Mouse (Mus musculus): Measurements from ENCODE around the gene Gm20509.

Gene Gm20509

DNA sequence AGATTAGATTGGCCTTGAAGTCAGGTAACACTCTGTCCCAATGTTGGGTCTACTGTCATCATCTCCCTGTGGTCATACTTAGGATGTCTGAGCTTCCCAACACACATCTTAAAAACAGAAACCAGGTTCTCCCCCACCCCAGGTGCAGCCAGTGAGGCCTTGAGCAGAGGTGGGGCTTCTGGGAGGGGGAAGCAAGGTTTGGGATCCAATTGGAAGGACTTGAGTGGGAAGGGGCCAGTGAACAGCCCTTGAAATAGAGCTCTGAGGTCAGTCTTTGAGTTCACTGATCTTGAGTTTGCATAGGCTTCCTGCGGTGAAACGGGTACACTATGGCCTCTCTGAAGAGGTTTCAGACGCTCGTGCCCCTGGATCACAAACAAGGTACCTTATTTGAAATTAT is at the start of gene Gm20509:
Gene Gm20509 (plus strand): TSS at position 290 of the 400 bp plus-strand sequence.
- CTCF ChIA-PET, result interaction anchor here in 2 of 4 experiments (1.1 to 1.7 kb wide), 2 partner anchors 19 to 31 kb away, joined by 3 to 10 read pairs; no protein-coding TSS in a partner anchor
- POLR2A ChIA-PET, result interaction anchor here (0.6 to 2.0 kb wide), 21 partner anchors 8 to 336 kb away, joined by 3 to 15 read pairs (median 4); partner anchors contain the start of genes Rsl24d1 (in 3 of the 4), Ccpg1 (in 1 of the 4), Ccpg1os (in 1 of the 4) and Rab27a (in 1 of the 4)

DNA sequence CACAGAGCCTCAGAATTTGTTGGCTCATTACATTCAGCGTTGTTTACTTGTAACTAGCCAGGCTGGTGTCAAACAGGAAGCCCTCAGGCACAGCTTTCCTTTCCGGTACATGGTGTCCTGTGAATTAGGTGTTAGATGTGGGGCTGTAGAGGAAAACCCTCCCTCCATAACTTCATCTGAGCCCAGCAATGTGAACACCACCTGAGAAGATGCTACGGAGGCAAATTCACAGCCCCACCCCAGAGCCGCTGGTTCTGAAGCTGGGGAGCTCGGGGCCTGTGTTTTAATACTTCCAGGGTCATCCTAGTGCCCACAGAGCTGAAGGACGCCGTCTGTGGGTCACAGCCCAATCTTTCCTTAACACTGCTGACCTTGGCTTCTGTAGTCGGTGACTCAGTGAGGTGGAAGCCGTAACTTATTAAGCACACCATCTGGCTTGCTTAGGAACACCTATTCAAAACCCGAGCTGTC is 46.8 kb upstream of the Gm20509 start:
- ChIA-PET POLR2A (interaction anchor here in 3 of 4 experiments (0.5 to 2.5 kb wide), 17 partner anchors 8 to 431 kb away, joined by 3 to 11 read pairs (median 5); partner anchors contain the start of gene Rab27a (in 1 of the 3)), CTCF (interaction anchor here in 3 of 4 experiments (0.5 to 2.4 kb wide), 5 partner anchors 11 to 36 kb away, joined by 3 to 10 read pairs (median 4); partner anchors contain the start of gene Rab27a (in 1 of the 3))

DNA sequence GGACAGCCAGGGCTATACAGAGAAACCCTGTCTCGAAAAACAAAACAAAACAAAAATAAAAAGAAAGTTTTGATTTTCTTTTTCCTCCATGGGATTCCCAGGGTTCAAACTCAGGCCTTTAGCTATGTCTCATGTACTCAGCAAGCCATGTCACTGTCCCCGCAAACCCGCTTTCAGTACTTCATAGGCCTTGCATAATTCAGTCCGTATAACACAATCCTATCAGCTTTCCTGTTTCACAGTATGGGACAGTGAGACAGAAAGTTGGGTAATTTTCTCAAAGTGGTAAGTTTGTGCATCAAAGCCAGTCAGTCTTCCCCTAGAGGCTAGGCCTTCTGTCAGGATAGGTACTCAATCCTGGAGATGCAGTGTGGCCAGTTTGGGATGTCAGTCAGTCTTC is 43.0 kb upstream of the Gm20509 start:
- ChIA-PET POLR2A (interaction anchor here in 1 of 4 experiments (0.8 kb wide), 1 partner anchor 11 kb away, joined by 13 read pairs; no protein-coding TSS in a partner anchor), CTCF (interaction anchor here in 1 of 4 experiments (0.5 kb wide), 1 partner anchor 20 kb away, joined by 3 read pairs; no protein-coding TSS in a partner anchor)

DNA sequence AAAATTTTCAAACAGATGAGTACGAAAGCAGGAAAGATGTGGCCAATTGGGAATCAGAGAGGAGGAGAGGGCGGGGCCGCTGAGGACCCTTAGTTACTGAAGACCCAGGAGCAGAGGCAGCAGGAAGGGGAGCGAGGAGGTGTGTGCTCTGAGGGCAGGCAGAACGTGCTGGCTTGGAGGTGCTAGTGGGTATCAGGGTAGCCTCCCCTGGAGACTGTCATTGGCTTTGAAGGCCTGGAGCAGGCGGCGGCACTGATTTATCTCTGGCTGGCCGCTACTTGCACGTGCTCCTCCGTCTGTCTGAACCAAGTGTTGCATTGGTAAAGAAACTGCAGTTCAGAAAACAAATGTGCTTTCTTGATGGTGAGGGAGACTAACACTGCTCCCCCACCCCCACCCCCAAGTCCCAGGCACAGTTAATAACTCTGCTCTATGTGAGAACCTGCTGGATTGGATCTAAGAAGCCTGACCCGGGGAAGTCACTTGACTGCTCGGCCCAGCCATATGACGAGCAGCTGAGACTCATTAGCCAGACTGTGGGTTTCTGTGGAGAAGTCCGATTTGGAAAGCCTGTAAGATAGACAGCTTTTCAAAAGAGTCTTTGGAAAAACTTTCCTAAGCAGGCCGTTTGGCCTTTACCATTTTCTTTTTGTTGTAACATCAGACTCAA is 38.5 kb upstream of the Gm20509 start:
- POLR2A ChIA-PET, result interaction anchor here in 2 of 4 experiments (0.6 to 2.2 kb wide), 7 partner anchors 8 to 711 kb away, joined by 3 to 8 read pairs (median 4); partner anchors contain the start of gene Rab27a (in 1 of the 2)
- CTCF ChIA-PET, result interaction anchor here in 1 of 4 experiments (0.6 kb wide), 1 partner anchor 27 kb away, joined by 4 read pairs; no protein-coding TSS in a partner anchor

DNA sequence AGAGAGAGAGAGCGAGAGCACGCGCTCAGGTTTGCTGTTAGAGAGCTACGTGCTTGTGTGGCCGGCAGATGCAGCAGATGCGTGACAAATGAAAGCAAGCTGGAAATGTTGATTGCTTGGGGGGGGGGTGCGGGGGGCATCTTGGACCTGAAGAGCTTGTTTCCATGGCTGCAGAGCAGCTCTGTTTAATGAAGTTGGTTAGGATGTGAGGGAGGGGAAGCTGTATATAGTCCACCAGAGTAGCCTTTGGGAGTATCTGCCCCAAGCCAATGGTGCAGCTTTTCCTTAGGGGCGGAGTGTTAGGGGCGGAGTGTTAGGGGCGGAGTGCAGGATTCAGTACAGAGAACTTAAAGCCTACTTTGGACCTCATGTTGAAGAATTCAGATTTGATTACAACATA is 35.2 kb upstream of the Gm20509 start:
- CTCF ChIA-PET, result interaction anchor here (0.5 to 0.8 kb wide), 15 partner anchors 14 to 895 kb away, joined by 3 to 12 read pairs (median 4); no protein-coding TSS in a partner anchor
- POLR2A ChIA-PET, result interaction anchor here in 3 of 4 experiments (0.5 to 3.3 kb wide), 28 partner anchors 9 to 98 kb away, joined by 3 to 16 read pairs (median 4); partner anchors contain the start of genes Rsl24d1 (in 2 of the 3) and Rab27a (in 1 of the 3)

DNA sequence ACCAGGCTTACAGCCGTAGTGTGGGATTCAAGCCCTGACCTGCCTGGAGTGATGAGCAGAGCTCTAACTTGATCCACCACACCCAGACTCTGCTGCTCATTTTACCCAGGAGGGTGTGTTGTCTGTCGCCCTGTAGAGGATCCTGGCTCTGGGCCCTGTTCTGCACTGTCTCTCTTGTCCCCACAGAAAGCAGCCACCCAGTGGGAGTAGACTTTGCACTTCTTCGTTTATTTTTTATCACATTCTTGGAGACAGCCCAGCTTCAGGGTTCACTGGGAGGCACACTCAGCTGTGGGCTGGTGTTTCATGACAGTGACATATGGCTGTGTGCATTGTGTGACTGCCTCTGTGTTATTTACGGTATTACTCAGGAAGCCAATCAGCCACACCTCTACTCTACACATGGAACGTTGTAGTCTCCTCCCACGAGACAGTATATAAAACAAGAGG is 34.0 kb upstream of the Gm20509 start:
- POLR2A ChIA-PET, result interaction anchor here in 2 of 4 experiments (0.6 to 3.3 kb wide), 8 partner anchors 11 to 45 kb away, joined by 3 to 16 read pairs (median 4); partner anchors contain the start of genes Rab27a (in 1 of the 2) and Rsl24d1 (in 1 of the 2)
- CTCF ChIA-PET, result interaction anchor here in 3 of 4 experiments (0.6 to 0.7 kb wide), 3 partner anchors 23 to 43 kb away, joined by 3 read pairs; no protein-coding TSS in a partner anchor

DNA sequence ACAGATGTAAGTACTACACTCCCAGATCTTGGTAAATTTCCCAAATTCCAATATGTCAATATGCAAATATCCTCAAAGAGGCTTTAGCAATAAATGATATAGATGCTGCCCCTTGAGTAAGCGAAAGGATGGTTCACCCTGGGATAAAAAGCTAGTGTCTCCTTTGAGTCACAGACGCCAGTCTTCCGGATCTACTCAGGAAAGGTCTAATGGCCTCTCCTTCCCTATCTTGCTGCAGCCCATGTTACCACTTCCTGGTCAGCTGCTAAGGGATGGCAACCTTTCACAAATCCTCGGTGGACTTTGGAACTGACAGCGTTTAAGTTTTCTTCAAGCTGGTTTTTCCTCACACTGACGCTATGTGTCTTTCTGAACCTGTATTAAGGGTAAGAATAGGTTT is 33.6 kb upstream of the Gm20509 start:
- POLR2A ChIA-PET, result interaction anchor here in 2 of 4 experiments (1.0 to 3.3 kb wide), 5 partner anchors 10 to 25 kb away, joined by 3 to 16 read pairs (median 4); partner anchors contain the start of gene Rab27a (in 1 of the 2)

DNA sequence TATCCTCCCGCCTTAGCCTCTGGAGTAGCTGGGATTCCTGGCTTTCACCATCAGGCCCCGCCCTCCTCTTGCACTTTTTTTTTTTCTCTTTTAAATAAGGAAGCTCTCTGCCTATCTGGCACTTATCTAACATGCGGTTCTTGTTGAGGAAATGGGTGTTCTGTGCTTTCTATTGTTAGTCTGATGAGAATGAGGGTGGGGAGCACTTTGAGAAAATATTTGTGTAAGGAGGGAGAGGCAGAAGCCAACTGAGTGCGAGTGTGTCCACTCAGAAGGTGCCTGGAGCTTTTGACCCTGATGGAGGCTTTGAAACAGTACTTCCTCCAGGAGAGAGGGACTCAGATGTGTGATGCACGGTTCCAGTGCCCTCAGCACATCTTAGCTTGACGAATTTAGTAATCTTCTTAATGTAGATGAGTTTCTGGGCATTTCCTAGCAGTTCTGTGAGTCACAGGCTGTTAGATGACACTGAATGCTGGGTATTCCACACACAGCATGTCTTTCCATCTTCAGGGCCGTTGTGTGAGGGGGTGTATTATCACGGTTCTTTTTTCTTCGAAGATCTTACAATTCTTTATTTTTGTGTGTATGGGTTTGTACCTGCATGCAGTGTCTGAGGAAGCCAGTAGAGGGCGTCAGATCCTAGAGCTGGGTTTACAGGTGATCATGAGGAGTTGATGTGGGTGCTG is 31.2 kb upstream of the Gm20509 start:
- CTCF ChIA-PET, result interaction anchor here (0.5 to 2.9 kb wide), 36 partner anchors 8 to 1799 kb away, joined by 3 to 21 read pairs (median 4); partner anchors contain the start of genes Rab27a (in 2 of the 4) and Gm20509 (in 1 of the 4)
- POLR2A ChIA-PET, result interaction anchor here (0.6 to 2.7 kb wide), 30 partner anchors 9 to 153 kb away, joined by 3 to 13 read pairs (median 3); partner anchors contain the start of genes Rsl24d1 (in 2 of the 4) and Pigb (in 1 of the 4)

More for the DNA sequence above, 33.6 kb upstream of the Gm20509 start:
- CTCF ChIA-PET, result interaction anchor here in 2 of 4 experiments (0.6 to 0.7 kb wide), 2 partner anchors 23 to 43 kb away, joined by 3 read pairs; no protein-coding TSS in a partner anchor

DNA sequence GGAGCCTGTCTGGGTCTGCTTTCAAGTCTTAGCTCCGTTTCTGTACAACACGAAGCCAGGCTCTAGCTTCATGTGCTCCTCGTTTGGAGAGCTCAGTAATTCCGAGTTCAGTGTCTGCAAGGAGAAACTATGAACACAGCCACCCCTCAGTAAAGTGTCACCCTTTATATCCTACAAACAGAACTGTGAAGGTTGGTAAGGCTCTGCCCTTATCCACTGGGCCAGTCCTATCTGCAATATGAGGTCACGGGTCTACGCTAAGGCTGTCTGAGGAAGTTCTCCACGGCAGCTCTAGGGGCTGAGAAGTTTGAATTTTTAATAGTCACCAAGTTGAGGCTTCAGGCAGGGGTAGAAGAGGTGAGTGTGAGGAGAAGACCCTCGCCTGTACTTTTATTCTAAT is 29.8 kb upstream of the Gm20509 start:
- CTCF ChIA-PET, result interaction anchor here (0.6 to 2.9 kb wide), 8 partner anchors 10 to 238 kb away, joined by 3 to 17 read pairs (median 6); partner anchors contain the start of genes Gm20509 (in 1 of the 4) and Rab27a (in 1 of the 4)

DNA sequence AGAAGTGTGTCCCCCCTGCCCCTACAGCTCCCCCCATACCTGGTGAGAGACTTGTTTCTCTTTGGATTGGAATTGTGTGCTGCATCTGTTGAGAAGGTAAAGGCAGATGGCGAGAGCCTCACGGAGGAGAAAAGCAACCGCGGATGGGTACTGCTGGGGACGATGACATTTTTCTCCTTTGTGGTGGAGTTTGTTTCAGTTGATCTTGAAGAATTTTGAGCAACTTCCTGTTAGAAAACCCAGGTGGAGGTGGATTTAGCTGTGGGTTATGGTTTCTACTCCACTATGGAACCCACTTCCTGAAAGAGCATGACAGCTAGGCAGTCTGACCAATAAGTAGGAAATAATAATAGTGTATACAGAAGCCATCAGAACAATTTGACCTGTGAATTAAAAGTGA is 29.1 kb upstream of the Gm20509 start:
- ChIA-PET CTCF (no interaction called here), POLR2A (interaction anchor here in 1 of 4 experiments (0.5 to 1.5 kb wide), 3 partner anchors 11 to 433 kb away, joined by 3 to 4 read pairs (median 4); no protein-coding TSS in a partner anchor)

More for the DNA sequence above, 29.8 kb upstream of the Gm20509 start:
- POLR2A ChIA-PET, result interaction anchor here in 2 of 4 experiments (0.5 to 2.7 kb wide), 8 partner anchors 8 to 146 kb away, joined by 3 to 12 read pairs (median 4); no protein-coding TSS in a partner anchor

DNA sequence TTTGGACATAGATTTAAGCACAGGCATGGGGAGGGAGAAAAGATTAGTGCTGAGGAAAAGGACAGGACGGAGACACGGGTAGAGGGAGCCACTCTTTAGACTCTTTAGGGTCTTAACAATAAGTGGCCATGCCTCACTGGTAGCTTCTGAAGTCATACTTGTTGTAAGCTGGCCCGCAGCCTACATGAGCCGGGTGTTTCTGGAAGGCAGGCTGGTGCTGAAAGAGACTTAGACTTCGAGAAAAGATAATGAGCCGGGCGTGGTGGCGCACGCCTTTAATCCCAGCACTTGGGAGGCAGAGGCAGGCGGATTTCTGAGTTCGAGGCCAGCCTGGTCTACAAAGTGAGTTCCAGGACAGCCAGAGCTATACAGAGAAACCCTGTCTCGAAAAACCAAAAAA is 22.9 kb upstream of the Gm20509 start:
- POLR2A ChIA-PET, result interaction anchor here (0.5 to 4.5 kb wide), 13 partner anchors 8 to 233 kb away, joined by 3 to 16 read pairs (median 6); no protein-coding TSS in a partner anchor
- CTCF ChIA-PET, result interaction anchor here (0.6 to 2.5 kb wide), 12 partner anchors 8 to 1792 kb away, joined by 3 to 10 read pairs (median 4); partner anchors contain the start of genes Dyx1c1 (in 1 of the 4), Gm44503 (in 1 of the 4) and Rab27a (in 1 of the 4)

DNA sequence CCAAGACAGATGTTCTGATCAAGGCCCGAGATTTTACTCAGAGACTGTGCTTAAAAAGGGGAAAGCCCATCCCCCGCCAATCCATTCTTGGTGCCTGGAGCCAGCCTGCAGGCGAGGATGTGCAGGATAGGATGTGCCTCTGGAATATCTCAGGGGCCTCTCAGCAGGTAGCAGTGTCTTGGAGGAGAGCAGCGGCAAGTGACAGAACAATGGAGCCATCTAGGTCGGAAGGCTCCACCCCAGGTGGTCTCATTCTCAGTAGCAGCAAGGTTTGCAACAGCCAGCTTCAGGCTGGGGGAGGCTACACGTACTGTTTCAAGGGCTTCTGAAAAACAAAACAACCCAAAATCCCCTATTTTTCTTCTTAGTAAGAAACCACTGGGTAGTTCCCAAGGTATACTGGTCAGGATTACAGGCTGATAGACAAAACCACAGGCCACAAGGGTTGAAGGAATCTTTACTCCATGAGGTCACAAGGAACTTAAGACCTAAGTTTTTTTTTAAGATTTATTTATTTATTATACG is 22.4 kb upstream of the Gm20509 start:
- ChIA-PET POLR2A (interaction anchor here (0.5 to 4.5 kb wide), 16 partner anchors 9 to 234 kb away, joined by 3 to 16 read pairs (median 6); partner anchors contain the start of gene Rsl24d1 (in 1 of the 4)), CTCF (interaction anchor here (0.6 to 2.5 kb wide), 12 partner anchors 9 to 1791 kb away, joined by 3 to 10 read pairs (median 4); partner anchors contain the start of genes Dyx1c1 (in 1 of the 4), Gm44503 (in 1 of the 4) and Rab27a (in 1 of the 4))

DNA sequence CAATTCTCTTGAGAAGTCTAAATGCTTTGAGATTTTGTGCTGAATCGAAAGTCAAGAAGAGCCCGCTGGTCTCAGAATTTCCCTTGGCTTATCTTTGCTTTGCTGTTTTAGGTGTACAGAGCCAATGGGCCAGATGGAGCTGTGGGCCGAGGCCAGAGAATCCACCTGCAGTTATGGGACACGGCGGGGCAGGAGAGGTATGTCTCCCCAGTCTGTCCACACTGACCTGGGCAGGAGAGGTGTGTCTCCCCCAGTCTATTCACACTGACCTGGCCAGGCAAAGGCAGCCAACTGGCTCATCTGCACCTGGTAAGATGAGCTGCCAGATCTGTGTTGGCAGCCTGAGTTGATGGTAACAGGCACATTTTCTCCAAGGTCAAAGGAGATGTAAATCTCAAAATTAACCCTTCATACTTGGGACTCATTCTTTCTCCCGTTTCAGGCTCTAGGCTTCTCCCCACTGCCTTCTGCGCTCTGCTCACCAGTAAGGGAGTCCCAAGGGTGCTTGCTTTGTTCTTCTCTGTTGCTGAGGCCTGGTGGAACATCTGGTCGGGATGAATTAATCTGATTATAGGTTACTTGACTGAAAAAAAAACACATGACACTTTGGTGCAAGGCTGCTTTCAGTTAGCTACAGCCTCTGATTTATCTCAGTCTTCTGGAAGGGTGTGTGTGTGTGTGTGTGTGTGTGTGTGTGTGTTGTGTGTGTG is 19.8 kb upstream of the Gm20509 start:
- CTCF ChIA-PET, result interaction anchor here in 3 of 4 experiments (0.5 to 1.6 kb wide), 4 partner anchors 9 to 285 kb away, joined by 3 to 8 read pairs (median 3); no protein-coding TSS in a partner anchor

DNA sequence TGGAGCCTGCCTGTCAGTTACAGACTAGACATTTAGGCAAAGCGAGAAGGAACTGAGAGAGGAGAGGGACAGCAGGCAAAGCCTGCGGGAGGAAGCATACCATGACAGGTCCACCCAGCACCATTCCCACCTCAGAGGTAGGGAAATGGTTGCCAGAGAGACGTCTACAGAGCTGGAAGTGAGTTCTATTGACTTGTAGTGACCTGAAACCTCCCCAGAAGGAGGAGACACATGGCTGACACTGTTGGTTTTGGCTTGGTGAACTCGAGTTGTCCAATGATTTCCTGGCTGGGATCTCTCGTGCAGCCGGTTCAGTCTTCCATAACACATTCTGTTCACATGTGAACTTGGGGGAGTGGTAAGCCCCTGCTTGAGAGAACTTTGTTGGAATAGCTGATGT is 18.3 kb upstream of the Gm20509 start:
- CTCF ChIA-PET, result interaction anchor here in 3 of 4 experiments (0.5 to 1.5 kb wide), 8 partner anchors 10 to 129 kb away, joined by 3 to 5 read pairs (median 3); no protein-coding TSS in a partner anchor
- POLR2A ChIA-PET, result interaction anchor here in 3 of 4 experiments (0.6 to 2.3 kb wide), 15 partner anchors 10 to 128 kb away, joined by 3 to 9 read pairs (median 4); partner anchors contain the start of genes Gm20509 (in 1 of the 3) and Rab27a (in 1 of the 3)

More for the DNA sequence above, 19.8 kb upstream of the Gm20509 start:
- POLR2A ChIA-PET, result interaction anchor here in 3 of 4 experiments (0.6 to 3.1 kb wide), 8 partner anchors 10 to 138 kb away, joined by 3 to 13 read pairs (median 4); partner anchors contain the start of gene Rab27a (in 1 of the 3)

DNA sequence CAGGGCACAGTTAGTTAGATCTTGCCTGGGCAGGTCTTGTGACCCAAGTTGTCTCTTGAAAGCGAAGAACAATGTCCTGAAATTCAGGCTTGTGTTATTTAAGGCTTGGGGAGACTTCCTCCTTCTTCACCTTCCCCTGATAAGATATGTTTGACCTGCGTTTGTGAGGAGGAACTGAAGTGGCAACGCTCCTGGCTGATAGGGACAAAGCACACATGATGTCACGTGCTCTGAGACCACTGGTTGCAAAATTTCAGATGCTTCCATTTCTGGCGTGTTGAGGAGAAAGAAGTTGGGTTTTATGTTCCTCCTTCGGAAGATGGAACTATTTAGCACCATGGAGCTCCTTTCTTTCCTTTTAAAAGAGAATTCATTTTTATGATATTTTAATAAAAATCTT is 16.4 kb upstream of the Gm20509 start:
- POLR2A ChIA-PET, result interaction anchor here in 2 of 4 experiments (1.0 to 2.3 kb wide), 10 partner anchors 8 to 60 kb away, joined by 3 to 7 read pairs (median 4); partner anchors contain the start of genes Rab27a (in 1 of the 2) and Rsl24d1 (in 1 of the 2)
- CTCF ChIA-PET, result interaction anchor here in 3 of 4 experiments (0.8 to 1.0 kb wide), 4 partner anchors 10 to 19 kb away, joined by 3 to 6 read pairs (median 4); no protein-coding TSS in a partner anchor

All from embryonic stem cell, embryonic (primary cell).